Mouse (Mus musculus): ENCODE data around the gene Tex52. TPM values are rescaled to one million over a fixed set of nuclear protein-coding genes. Genes with fewer than 3 reads are reported as not detected.
A peak's percentile ranks its signal among the peaks of the same experiment; 100 is the strongest.

Gene Tex52
- polyA plus RNA-seq, 2 experiments: 0.07 TPM; not detected in 1

DNA sequence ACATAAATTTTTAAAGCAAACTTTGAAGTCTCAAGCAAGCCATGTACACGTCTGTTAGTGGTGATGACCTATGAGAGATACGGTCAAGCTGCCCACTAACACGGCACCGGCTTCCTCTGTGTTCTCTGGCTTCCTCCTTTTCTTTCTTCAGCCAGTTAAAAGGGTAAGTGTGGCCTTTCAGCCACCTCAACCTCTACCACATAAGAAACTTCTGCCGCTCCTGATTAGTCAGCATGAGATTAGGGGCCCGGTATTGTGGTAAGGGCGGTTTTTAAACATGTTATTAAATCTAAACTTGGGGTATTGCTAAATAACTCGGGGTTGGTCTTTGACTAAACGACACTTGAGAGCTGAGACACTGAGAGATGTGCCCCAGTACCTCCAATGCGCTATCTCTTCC lies 29.6 kb upstream of the Tex52 start:
- H3K36me3 ChIP-seq (replicated peaks; ENCODE audit: control insufficient read depth, insufficient read depth, low read depth): no peaks in the 10 kb centered on the region
- H3K4me2 ChIP-seq (ENCODE audit: low read depth): no peak overlapping the region
- TF ChIP-seq CTCF (IDR thresholded peaks at IDR 0.05; ENCODE audit: low read depth) (no peak), EP300 (IDR thresholded peaks at IDR 0.05; ENCODE audit: low read depth) (no peak)
- ATAC-seq (ENCODE audit: insufficient read depth) (no peak), DNase-seq (ENCODE audit: low read depth in 3 of 3, low spot score in 3 of 3) (no peak)
- H3K9me3 ChIP-seq (ENCODE audit: control insufficient read depth, low read length): no peaks in the 10 kb centered on the region
- H3K27me3 ChIP-seq (ENCODE audit: control insufficient read depth, insufficient read depth, low read length): no peaks in the 10 kb centered on the region
- 13% methylated on average over 10 of the region's 10 CpGs for WGBS (ENCODE audit: insufficient replicate concordance)
- 0 out of 4 replicates have a peak, but pooled peaks cover 0 to 2% of the 10 kb centered on the region in 2 experiments for H3K4me1 ChIP-seq (replicated peaks; ENCODE audit: control insufficient read depth in 2 of 2, insufficient read depth in 2 of 2, low read length in 1 of 2)
- H3K27ac ChIP-seq: no peak overlapping the region
- no peak overlapping the region for H3K4me3 ChIP-seq (ENCODE audit: insufficient read depth in 1 of 2, low read depth in 2 of 2, low read length in 2 of 2)
- no peak overlapping the region for H3K9ac ChIP-seq (replicated peaks)

DNA sequence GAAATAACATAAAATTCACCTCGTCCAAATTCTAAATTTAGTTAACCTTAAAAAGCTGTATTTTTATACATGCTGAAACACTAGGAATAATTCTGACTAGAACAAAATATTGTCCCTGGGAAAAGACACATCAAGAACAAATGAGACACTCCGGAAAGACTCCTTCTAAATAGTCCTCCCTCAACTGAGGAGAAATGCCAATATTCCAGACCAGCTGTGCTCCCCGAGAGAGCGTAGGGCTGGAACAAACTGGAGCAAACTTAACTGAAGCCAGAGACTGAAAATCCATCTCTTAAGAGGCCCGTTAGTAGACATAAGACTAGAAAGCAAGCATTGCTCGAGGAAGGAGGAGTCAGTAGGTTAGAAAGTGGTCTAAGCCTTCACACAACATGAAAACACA lies 28.5 kb upstream of the Tex52 start:
- DNase-seq (ENCODE audit: low read depth in 3 of 3, low spot score in 3 of 3) (no peak), ATAC-seq (ENCODE audit: insufficient read depth) (no peak)
- Histone ChIP-seq H3K27ac (no peak overlapping the region), H3K9me3 (ENCODE audit: control insufficient read depth, low read length) (no peaks in the 10 kb centered on the region), H3K4me2 (ENCODE audit: low read depth) (no peak overlapping the region), H3K4me1 (replicated peaks; ENCODE audit: control insufficient read depth in 2 of 2, insufficient read depth in 2 of 2, low read length in 1 of 2) (0 out of 4 replicates have a peak, but pooled peaks cover 0 to 2% of the 10 kb centered on the region in 2 experiments), H3K36me3 (replicated peaks; ENCODE audit: control insufficient read depth, insufficient read depth, low read depth) (no peaks in the 10 kb centered on the region), H3K27me3 (ENCODE audit: control insufficient read depth, insufficient read depth, low read length) (no peaks in the 10 kb centered on the region), H3K9ac (replicated peaks) (no peak overlapping the region), H3K4me3 (ENCODE audit: insufficient read depth in 1 of 2, low read depth in 2 of 2, low read length in 2 of 2) (no peak overlapping the region)
- TF ChIP-seq EP300 (IDR thresholded peaks at IDR 0.05; ENCODE audit: low read depth) (no peak), CTCF (IDR thresholded peaks at IDR 0.05; ENCODE audit: low read depth) (no peak)
- 68% methylated on average over 6 of the region's 6 CpGs for WGBS (ENCODE audit: insufficient replicate concordance)

DNA sequence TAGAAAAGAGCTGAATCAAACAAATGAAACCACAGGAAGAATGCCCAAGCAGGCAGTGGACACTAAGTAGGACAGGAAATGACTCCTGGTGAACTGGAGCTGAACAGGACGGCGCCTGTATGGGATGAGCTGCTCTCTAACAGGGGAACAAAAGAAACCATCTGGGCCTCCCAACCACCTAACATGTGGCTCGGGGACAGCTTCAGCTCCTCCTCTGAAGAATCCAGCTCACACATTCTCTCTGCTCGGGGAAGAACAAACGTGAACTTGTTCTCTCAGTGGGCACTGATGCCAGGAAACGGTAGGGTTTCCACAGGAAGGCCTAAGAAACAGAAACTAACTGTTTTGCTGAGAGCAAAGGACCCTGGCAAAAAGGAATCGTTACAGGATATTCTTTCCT lies 25.5 kb upstream of the Tex52 start:
- H3K9me3 ChIP-seq (ENCODE audit: control insufficient read depth, low read length): no peaks in the 10 kb centered on the region
- H3K27me3 ChIP-seq (ENCODE audit: control insufficient read depth, insufficient read depth, low read length): peaks cover 5% of the 10 kb centered on the region; the same call in 1 of the 2 replicates
- whole genome bisulfite sequencing (ENCODE audit: insufficient replicate concordance): 46% methylated on average over 7 of the region's 7 CpGs
- H3K9ac ChIP-seq (replicated peaks): no peak overlapping the region
- H3K4me2 ChIP-seq (ENCODE audit: low read depth): no peak overlapping the region
- TF ChIP-seq CTCF (IDR thresholded peaks at IDR 0.05; ENCODE audit: low read depth) (no peak), EP300 (IDR thresholded peaks at IDR 0.05; ENCODE audit: low read depth) (no peak)
- no peak for ATAC-seq (ENCODE audit: insufficient read depth)
- H3K36me3 ChIP-seq (replicated peaks; ENCODE audit: control insufficient read depth, insufficient read depth, low read depth): no peaks in the 10 kb centered on the region
- no peak overlapping the region for H3K4me3 ChIP-seq (ENCODE audit: insufficient read depth in 1 of 2, low read depth in 2 of 2, low read length in 2 of 2)
- no peak for DNase-seq (ENCODE audit: low read depth in 3 of 3, low spot score in 3 of 3)
- H3K4me1 ChIP-seq (replicated peaks; ENCODE audit: control insufficient read depth in 2 of 2, insufficient read depth in 2 of 2, low read length in 1 of 2): 0 out of 4 replicates have a peak, but pooled peaks cover 0 to 2% of the 10 kb centered on the region in 2 experiments
- H3K27ac ChIP-seq: no peak overlapping the region

DNA sequence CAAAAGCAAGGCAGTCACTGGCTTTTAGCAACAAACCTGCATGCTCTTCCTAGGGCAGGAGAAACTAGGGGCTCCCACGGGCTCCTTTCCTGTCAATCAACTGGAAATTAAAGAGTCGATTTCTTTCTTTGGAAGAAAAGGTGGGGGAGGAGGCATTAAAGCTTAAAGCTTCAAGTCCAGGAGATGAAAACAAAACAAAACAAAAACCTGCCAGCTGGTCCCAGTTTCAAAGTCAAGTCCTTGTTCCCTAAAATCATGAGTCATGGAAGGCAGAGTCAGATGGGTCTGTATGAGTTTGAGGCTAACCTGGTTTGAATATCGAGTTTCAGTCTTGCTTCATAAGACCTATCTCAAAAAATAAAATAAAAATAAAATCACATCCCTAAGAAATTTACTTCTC lies 21.1 kb upstream of the Tex52 start:
- 62% methylated on average over 3 of the region's 3 CpGs for WGBS (ENCODE audit: insufficient replicate concordance)
- Histone ChIP-seq H3K27me3 (ENCODE audit: control insufficient read depth, insufficient read depth, low read length) (peaks cover 10% of the 10 kb centered on the region), H3K9ac (replicated peaks) (no peak overlapping the region), H3K9me3 (ENCODE audit: control insufficient read depth, low read length) (no peaks in the 10 kb centered on the region), H3K4me2 (ENCODE audit: low read depth) (no peak overlapping the region), H3K27ac (no peak overlapping the region), H3K4me3 (ENCODE audit: insufficient read depth in 1 of 2, low read depth in 2 of 2, low read length in 2 of 2) (no peak overlapping the region), H3K36me3 (replicated peaks; ENCODE audit: control insufficient read depth, insufficient read depth, low read depth) (peaks cover 20% of the 10 kb centered on the region), H3K4me1 (replicated peaks; ENCODE audit: control insufficient read depth in 2 of 2, insufficient read depth in 2 of 2, low read length in 1 of 2) (peaks cover 2 to 3% of the 10 kb centered on the region in 2 experiments; a peak in 2 of 4 replicates)
- no peak for ATAC-seq (ENCODE audit: insufficient read depth)
- no peak for TF ChIP-seq CTCF (IDR thresholded peaks at IDR 0.05; ENCODE audit: low read depth)
- TF ChIP-seq EP300 (IDR thresholded peaks at IDR 0.05; ENCODE audit: low read depth): no peak
- DNase-seq (ENCODE audit: low read depth in 3 of 3, low spot score in 3 of 3): no peak

DNA sequence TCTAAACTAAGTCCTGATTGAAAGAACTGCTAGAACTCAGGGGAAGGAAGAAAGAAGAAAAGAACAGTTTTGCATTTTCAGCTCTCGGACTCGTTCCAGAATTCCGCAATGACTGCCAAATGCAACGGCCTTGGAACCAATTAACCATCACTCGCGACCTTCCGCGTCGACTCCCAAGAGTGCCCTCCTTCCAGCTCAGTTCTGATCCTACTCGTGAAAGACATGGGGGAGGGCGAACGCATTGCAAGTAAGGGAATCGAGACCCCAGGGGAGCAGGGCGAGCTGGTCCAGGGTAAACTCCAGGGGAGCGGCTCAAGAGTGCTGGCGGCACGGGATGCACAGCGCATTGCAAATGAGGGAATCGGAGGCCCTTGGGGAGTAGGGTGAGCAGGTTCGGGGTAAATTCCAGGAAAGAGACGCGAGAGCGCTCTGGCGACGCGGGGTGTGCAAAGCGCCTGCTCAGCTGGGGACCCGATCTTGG lies 20.0 kb upstream of the Tex52 start:
- H3K9me3 ChIP-seq (ENCODE audit: control insufficient read depth, low read length): no peaks in the 10 kb centered on the region
- ATAC-seq (ENCODE audit: insufficient read depth): peak; percentile 64
- peaks cover 2 to 3% of the 10 kb centered on the region in 2 experiments; a peak in 2 of 4 replicates for H3K4me1 ChIP-seq (replicated peaks; ENCODE audit: control insufficient read depth in 2 of 2, insufficient read depth in 2 of 2, low read length in 1 of 2)
- peak overlapping the region; percentile 79 for H3K4me2 ChIP-seq (ENCODE audit: low read depth)
- TF ChIP-seq CTCF (IDR thresholded peaks at IDR 0.05; ENCODE audit: low read depth) (no peak), EP300 (IDR thresholded peaks at IDR 0.05; ENCODE audit: low read depth) (no peak)
- H3K36me3 ChIP-seq (replicated peaks; ENCODE audit: control insufficient read depth, insufficient read depth, low read depth): peaks cover 20% of the 10 kb centered on the region
- no peak overlapping the region for H3K27ac ChIP-seq
- no peak for DNase-seq (ENCODE audit: low read depth in 3 of 3, low spot score in 3 of 3)
- H3K4me3 ChIP-seq (ENCODE audit: insufficient read depth in 1 of 2, low read depth in 2 of 2, low read length in 2 of 2): peak overlapping the region; percentile 64 to 70
- H3K27me3 ChIP-seq (ENCODE audit: control insufficient read depth, insufficient read depth, low read length): peaks cover 10% of the 10 kb centered on the region
- under 1% methylated on average over 28 of the region's 28 CpGs for WGBS (ENCODE audit: insufficient replicate concordance)
- H3K9ac ChIP-seq (replicated peaks): peak overlapping the region; percentile 10

Measured in liver, embryonic 14.5 days (tissue).